Mouse (Mus musculus): ENCODE measurements around the gene 6030452D12Rik.

DNA sequence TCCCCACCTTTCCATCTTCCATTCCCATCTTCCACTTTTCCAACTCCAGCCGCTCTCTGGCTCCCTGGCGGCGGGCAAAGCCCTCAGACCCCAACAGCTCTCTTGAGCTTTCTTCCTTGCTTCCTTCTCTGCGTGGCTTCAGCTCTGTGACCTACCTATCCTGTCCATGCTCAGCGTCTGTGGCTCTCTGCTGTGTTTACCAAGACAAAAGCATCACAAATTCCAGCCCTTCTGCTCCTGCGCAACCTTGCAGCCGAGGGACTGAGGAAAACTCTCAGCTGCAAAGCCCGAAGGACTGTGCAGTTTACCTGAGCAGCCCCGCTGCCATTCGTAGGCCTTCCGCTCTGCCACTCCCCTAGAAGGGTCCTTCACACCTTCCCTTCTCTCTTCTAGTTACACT lies 46.3 kb upstream of the 6030452D12Rik start:
- TF ChIP-seq CTCF (IDR thresholded peaks at IDR 0.05; ENCODE audit: low read depth) (no peak), EP300 (optimal IDR thresholded peaks at IDR 0.05) (no peak)

Data from stomach, postnatal 0 days (tissue).